ENCODE assay signal across 28 mouse cellular contexts in genomic region chr3:15065681-15066080, GRCm38 (mm10).
"Had no signal": no experiment of that assay in that cellular context is flagged by ENCODE, and none has a peak within 500 bp of the region (broad histone marks: within the 10 kb centered on the region; RNA-seq: fewer than 3 reads in every experiment).

No protein-coding gene starts in this region.

- H3K9ac ChIP-seq: heart, embryonic 13.5 days; heart, embryonic 15.5 days; hindbrain, embryonic 14.5 days; intestine, embryonic 15.5 days; limb, embryonic 12.5 days; liver, embryonic 13.5 days; liver, embryonic 15.5 days; liver, postnatal 0 days had no signal

- H3K27me3 ChIP-seq: heart, embryonic 13.5 days; heart, embryonic 15.5 days; intestine, embryonic 15.5 days; limb, embryonic 12.5 days; liver, embryonic 13.5 days; liver, embryonic 15.5 days had no signal

- H3K4me2 ChIP-seq: heart, embryonic 11.5 days; heart, embryonic 13.5 days; heart, embryonic 15.5 days; hindbrain, embryonic 14.5 days; intestine, embryonic 15.5 days; limb, embryonic 12.5 days; liver, embryonic 13.5 days; liver, embryonic 15.5 days had no signal

- H3K4me1 ChIP-seq: heart, embryonic 13.5 days; heart, embryonic 15.5 days; intestine, embryonic 15.5 days; limb, embryonic 10.5 days; limb, embryonic 12.5 days; liver, embryonic 15.5 days had no signal

- DNase-seq: gastrocnemius, adult 2 months; gastrocnemius, postnatal 10 days; gastrocnemius, postnatal 25 days; heart, adult 11 months; heart, adult 2 months; heart, postnatal 14 days; heart, postnatal 36 days; kidney, adult 18-20 months; kidney, adult 8-10 months; kidney, postnatal 10 days; kidney, postnatal 25 days; kidney, postnatal 4 days; liver; liver, embryonic 13.5 days; liver, postnatal 0 days had no signal

- H3K4me3 ChIP-seq: gastrocnemius, adult 2 months; heart, adult 2 months; heart, embryonic 13.5 days; heart, embryonic 15.5 days; intestine, embryonic 15.5 days; layer of hippocampus, adult 2 months; left cerebral cortex, adult 2 months; limb, embryonic 10.5 days; limb, embryonic 12.5 days; liver, embryonic 13.5 days; liver, embryonic 15.5 days had no signal

- H3K9me3 ChIP-seq: heart, embryonic 13.5 days; heart, embryonic 15.5 days; intestine, embryonic 15.5 days; limb, embryonic 10.5 days; limb, embryonic 12.5 days; liver, embryonic 13.5 days; liver, embryonic 15.5 days had no signal

- H3K36me3 ChIP-seq: heart, embryonic 13.5 days; heart, embryonic 15.5 days; intestine, embryonic 15.5 days; limb, embryonic 10.5 days; limb, embryonic 12.5 days; liver, embryonic 13.5 days; liver, embryonic 15.5 days had no signal

- H3K27ac ChIP-seq: gastrocnemius, adult 2 months; heart, adult 2 months; heart, embryonic 13.5 days; heart, embryonic 15.5 days; hindbrain, embryonic 14.5 days; intestine, embryonic 15.5 days; layer of hippocampus, adult 2 months; left cerebral cortex, adult 2 months; limb, embryonic 10.5 days; limb, embryonic 12.5 days; liver, embryonic 13.5 days; liver, embryonic 15.5 days had no signal

- ATAC-seq: hindbrain, embryonic 16.5 days; inflammation-experienced regulatory T-cells, adult 6 months; intestine, embryonic 15.5 days; intestine, postnatal 0 days; liver, postnatal 0 days had no signal
